Mouse (Mus musculus): ENCODE measurements around the gene Hnrnph2.

The Hnrnph2 gene

GRCm38 (mm10) chrX:134612285-134612959 lies 11.4 kb downstream of the Hnrnph2 start:
- no peak for DNase-seq (ENCODE audit: low read depth in 1 of 2, low spot score in 2 of 2)

GRCm38 (mm10) chrX:134614306-134614705 lies 13.3 kb downstream of the Hnrnph2 start:
- no peak for DNase-seq (ENCODE audit: low read depth in 1 of 2, low spot score in 2 of 2)

GRCm38 (mm10) chrX:134619695-134620094 lies 18.7 kb downstream of the Hnrnph2 start:
- DNase-seq (ENCODE audit: low read depth in 1 of 2, low spot score in 2 of 2), result no peak

DNA sequence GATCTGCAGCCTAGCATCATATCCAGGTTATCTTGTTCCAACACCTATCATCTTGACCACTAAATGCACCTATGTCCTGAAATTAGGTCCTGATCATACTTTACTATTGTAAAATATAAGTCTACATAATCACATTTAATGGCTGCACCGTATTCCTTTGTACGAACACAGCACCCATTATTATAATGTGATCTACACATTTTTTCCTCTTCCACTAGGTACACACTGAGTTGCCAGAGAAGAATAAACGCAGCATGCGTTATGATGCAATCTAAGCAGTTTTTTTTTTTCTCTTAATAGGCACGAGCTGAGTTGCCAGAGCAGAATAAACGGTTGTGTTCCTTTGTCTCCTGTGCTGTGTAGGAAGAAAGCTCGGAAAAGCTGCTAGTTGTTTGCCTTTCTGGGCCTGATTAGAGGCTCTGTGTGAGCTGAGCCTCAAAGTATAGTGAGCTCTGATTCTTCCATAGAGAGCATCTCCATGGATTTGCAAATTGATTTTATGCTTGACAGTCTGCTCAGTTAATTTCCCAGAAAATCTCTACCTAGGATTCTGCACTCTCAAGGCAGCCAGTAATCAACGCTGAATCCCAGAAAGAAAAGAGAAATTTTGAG lies 19.4 kb downstream of the Hnrnph2 start:
- DNase-seq (ENCODE audit: low read depth in 1 of 2, low spot score in 2 of 2), result no peak

GRCm38 (mm10) chrX:134621685-134622084 lies 20.7 kb downstream of the Hnrnph2 start:
- no peak for DNase-seq (ENCODE audit: low read depth in 1 of 2, low spot score in 2 of 2)

GRCm38 (mm10) chrX:134623350-134623749 lies 22.4 kb downstream of the Hnrnph2 start:
- DNase-seq (ENCODE audit: low read depth in 1 of 2, low spot score in 2 of 2), result no peak

DNA sequence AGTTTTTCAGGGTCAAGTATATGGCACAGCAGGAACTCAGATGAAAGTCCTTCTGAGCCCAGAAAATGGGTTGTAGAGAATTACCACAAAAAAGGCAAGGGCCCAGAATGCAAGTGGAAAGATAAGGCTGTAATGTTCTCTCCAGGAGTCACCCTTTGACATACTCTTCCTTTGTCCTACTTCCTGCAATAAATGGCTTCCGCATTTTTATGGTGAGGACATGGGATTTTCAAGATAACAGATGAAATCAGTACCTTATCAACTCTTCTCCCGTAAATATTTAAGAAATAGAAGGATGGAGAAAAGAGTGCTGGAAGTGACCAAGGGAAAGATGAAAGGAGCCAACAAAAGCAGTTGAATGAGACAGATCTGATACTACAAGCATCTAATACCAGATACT lies 27.2 kb downstream of the Hnrnph2 start:
- no peak for DNase-seq (ENCODE audit: low read depth in 1 of 2, low spot score in 2 of 2)

DNA sequence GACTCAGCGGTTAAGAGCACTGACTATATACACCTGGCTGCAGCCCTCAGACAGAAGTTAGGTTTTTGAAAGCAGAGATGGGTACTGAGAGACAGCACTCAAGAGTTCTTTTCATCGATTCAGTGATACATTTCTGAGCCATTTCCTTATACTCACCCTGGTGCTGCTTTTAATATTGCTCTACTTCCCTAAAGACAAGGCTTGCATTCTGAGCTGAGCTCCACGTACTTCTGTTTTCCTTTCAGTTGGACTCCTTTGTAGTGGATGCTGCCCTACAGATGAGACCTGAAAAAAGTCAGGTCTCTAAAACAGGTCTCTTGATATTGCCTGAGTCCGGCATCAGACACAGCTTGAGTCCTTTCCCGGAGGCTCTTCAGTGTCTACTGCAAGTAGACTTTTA lies 31.7 kb downstream of the Hnrnph2 start:
- DNase-seq (ENCODE audit: low read depth in 1 of 2, low spot score in 2 of 2), result no peak

DNA sequence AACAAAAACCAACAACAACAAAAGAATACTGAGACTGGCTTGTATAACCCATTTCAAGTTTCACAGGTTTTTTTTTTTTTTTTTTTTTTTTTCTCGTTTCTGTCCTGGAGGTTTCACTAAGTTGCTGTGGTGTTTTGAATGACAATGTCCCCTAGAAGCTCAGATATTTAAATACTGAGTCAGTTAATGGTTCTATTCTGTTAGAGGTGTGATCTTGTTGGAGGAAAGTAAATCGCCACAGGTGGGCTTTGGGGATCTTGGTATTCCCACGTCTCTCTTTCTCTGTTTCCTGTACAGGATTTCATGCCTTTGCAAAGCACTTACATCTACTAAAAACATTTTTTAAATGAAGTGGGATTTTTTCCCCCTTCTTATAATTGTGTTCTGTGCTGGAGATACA lies 34.1 kb downstream of the Hnrnph2 start:
- no peak for DNase-seq (ENCODE audit: low read depth in 1 of 2, low spot score in 2 of 2)

DNA sequence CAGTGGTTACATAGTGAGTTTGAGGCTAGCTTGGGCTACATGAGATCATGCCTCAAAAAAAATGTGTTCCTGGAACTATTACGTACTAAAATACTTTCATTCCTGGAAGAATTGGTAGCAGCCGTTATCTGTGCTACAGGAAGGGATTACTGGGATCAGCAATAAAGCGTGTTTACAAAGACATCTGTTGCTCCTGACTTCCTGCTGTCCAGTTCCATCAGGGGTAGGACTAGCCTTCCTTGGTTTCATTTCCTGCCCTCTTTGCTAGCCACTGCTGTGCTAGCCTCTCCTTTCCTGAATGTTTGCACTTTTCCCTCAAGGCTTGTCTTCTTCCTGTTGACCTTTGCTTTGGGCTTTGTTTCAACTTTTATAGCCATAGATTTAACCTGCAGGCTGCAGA lies 34.9 kb downstream of the Hnrnph2 start:
- no peak for DNase-seq (ENCODE audit: low read depth in 1 of 2, low spot score in 2 of 2)

DNA sequence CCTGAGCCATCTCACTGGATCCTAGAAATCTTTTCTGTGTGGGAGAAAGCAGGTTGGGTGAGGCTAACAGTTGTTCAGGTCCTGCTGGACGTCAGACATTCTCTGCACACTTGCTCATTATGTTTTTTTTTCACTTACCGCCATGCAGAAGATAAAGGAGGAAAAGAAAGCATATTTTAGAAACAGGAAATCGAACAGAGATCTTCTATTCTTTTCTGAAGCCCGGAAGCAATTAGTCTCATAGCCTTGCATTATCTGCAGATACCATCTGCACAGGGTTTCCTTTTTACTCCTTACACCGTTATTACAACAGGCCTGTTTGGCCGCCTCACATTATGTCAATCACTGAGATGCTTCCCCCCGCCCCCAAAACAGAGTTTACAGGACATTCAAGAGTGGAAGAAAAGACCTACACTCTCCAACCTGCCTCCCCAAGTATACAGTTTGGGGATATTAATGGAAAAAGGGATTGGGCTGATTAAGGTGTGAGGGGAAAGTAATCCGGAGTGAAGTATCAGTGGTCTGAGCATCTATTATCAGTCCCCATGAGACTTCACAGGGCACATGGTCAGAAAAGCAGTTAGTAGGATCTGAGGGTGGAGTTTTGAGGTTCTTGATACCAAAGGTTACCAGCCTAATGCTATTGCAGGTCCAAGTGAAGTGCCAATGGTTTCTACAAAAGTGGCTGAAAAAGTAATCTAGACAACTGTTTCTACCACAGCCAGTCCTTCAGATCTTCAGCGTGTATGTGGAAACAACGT lies 40.2 kb downstream of the Hnrnph2 start:
- no peak for DNase-seq (ENCODE audit: low read depth in 1 of 2, low spot score in 2 of 2)

- no peak for DNase-seq (ENCODE audit: low read depth in 1 of 2, low spot score in 2 of 2)
These were observed 45.4 kb downstream of the Hnrnph2 start for GRCm38 (mm10) chrX:134646338-134646737.

GRCm38 (mm10) chrX:134647421-134647820 lies 46.4 kb downstream of the Hnrnph2 start:
- DNase-seq (ENCODE audit: low read depth in 1 of 2, low spot score in 2 of 2), result no peak

DNA sequence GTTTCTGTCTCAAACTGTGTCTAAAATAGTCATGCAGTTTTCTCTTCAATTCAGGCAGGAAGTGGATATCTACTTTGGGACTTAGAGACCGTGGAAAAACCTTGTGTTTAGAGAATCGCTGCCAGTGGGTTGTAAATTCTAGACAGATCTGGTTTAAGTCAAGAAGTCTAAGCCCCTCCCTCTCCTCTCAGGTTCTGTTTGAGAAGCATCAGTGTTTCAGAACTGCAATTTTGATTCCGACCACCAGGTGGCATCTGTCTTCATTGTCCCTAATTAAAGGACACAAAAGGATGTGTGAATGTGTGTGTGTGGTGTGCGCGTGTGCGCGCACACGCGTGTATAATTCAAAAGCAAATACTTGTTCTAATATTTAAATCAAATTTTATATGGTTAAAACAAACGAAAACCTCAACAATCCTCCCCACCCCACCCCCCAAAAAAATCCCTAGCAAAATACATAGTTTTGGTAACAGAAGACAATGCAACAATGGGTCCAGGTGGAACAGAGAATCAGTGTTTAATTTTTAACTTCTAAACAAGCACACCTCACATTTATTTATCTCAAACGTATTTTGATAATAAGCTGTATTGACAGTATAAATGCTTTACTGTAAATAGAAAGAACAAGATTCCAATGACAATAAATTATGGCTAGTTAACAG lies 47.2 kb downstream of the Hnrnph2 start:
- peak in 1 of 2 experiments; percentile 23 for DNase-seq (ENCODE audit: low read depth in 1 of 2, low spot score in 2 of 2)

GRCm38 (mm10) chrX:134652061-134652460 lies 51.1 kb downstream of the Hnrnph2 start:
- no peak for DNase-seq (ENCODE audit: low read depth in 1 of 2, low spot score in 2 of 2)
